Mouse (Mus musculus) neural tube, embryonic 15.5 days (tissue): ENCODE measurements around the gene Mgat5. TPM values are rescaled to one million over a fixed set of nuclear protein-coding genes. Genes with fewer than 3 reads are reported as not detected.

Experiments
- ATAC-seq: fragments of 200-750 bp; cut with Nextera tagmentation; 2 replicates; pipeline ENCODE4 v1.8.0; 2017; ENCODE audit warnings: mild to moderate bottlenecking, moderate TSS enrichment, moderate library complexity; ENCODE audit not compliant: low FRiP score
- H3K27ac ChIP-seq: fragments of 300-500 bp; sonication (generic); replicated peaks from 2 replicates; pipeline ENCODE4 v1.5.1; 2015; ENCODE audit warnings: mild to moderate bottlenecking, inconsistent platforms
- H3K27me3 ChIP-seq: fragments of 300-500 bp; sonication (generic); replicated peaks from 2 replicates; pipeline ENCODE4 v1.6.1; 2015; ENCODE audit warnings: inconsistent platforms
- H3K36me3 ChIP-seq: fragments of 300-500 bp; sonication (generic); 2 replicates; pipeline ENCODE4 v1.6.1; 2015; ENCODE audit warnings: inconsistent platforms
- H3K4me1 ChIP-seq: fragments of 300-500 bp; sonication (generic); 2 replicates; pipeline ENCODE4 v1.6.1; 2015; ENCODE audit warnings: inconsistent platforms
- H3K4me2 ChIP-seq: fragments of 300-500 bp; sonication (generic); 2 replicates; pipeline ENCODE4 v1.6.1; 2015; ENCODE audit warnings: inconsistent platforms, mild to moderate bottlenecking, moderate library complexity
- H3K4me3 ChIP-seq: fragments of 300-500 bp; sonication (generic); replicated peaks from 2 replicates; pipeline ENCODE4 v1.5.1; 2015; ENCODE audit warnings: mild to moderate bottlenecking, inconsistent platforms
- H3K9ac ChIP-seq: fragments of 300-500 bp; sonication (generic); replicated peaks from 2 replicates; pipeline ENCODE4 v1.6.1; 2015; ENCODE audit warnings: mild to moderate bottlenecking, inconsistent platforms
- H3K9me3 ChIP-seq: fragments of 300-500 bp; sonication (generic); replicated peaks from 2 replicates; pipeline ENCODE4 v1.6.1; 2016; ENCODE audit warnings: inconsistent platforms
- WGBS: fragments of 180-500 bp; shearing (Covaris S2); methylation state at CpG from one replicate; pipeline ENCODE4 v1.1.7; 2015; ENCODE audit warnings: mixed read lengths; 5-methylcytosine and 5-hydroxymethylcytosine counted together
- polyA plus RNA-seq: library from polyadenylated mRNA; unstranded; fragments of >200 nt; fragmentation: Nextera tagmentation; extraction: Ambion mirVana; gene quantifications from 2 replicates; pipeline ENCODE4 v1.2.1, GENCODE M21; 2015

Gene Mgat5
- polyA plus RNA-seq, 1 experiment from 2014 or later: 13.3 TPM

- Histone ChIP-seq H3K4me1 (peaks cover 10% of the 10 kb centered on the region), H3K4me3 (no peak overlapping the region), H3K36me3 (no peaks in the 10 kb centered on the region; the same call in 1 of the 2 replicates), H3K9me3 (no peaks in the 10 kb centered on the region), H3K27me3 (no peaks in the 10 kb centered on the region), H3K9ac (no peak overlapping the region), H3K27ac (no peak overlapping the region), H3K4me2 (no peak overlapping the region)
- no peak for ATAC-seq
These were observed 86.9 kb downstream of the Mgat5 start for GRCm38 (mm10) chr1:127291721-127292120.

GRCm38 (mm10) chr1:127293286-127293685 lies 88.5 kb downstream of the Mgat5 start:
- Histone ChIP-seq H3K9ac (no peak overlapping the region), H3K4me3 (no peak overlapping the region), H3K4me1 (peaks cover 10% of the 10 kb centered on the region), H3K4me2 (no peak overlapping the region), H3K9me3 (no peaks in the 10 kb centered on the region), H3K27me3 (no peaks in the 10 kb centered on the region), H3K36me3 (no peaks in the 10 kb centered on the region), H3K27ac (no peak overlapping the region)
- WGBS: 65% methylated on average over 5 of the region's 5 CpGs
- ATAC-seq: no peak

- ATAC-seq: no peak
- Histone ChIP-seq H3K4me3 (no peak overlapping the region), H3K36me3 (no peaks in the 10 kb centered on the region), H3K9me3 (no peaks in the 10 kb centered on the region), H3K4me1 (peaks cover 6% of the 10 kb centered on the region), H3K9ac (no peak overlapping the region), H3K4me2 (no peak overlapping the region), H3K27ac (no peak overlapping the region), H3K27me3 (no peaks in the 10 kb centered on the region)
- WGBS: 91% methylated on average over 3 of the region's 3 CpGs
These were observed 92.0 kb downstream of the Mgat5 start for GRCm38 (mm10) chr1:127296815-127297214.

GRCm38 (mm10) chr1:127299774-127300173 lies 95.0 kb downstream of the Mgat5 start:
- Histone ChIP-seq H3K4me1 (no peaks in the 10 kb centered on the region), H3K27me3 (no peaks in the 10 kb centered on the region), H3K4me3 (no peak overlapping the region), H3K27ac (no peak overlapping the region), H3K9me3 (no peaks in the 10 kb centered on the region), H3K36me3 (no peaks in the 10 kb centered on the region), H3K4me2 (no peak overlapping the region), H3K9ac (no peak overlapping the region)
- ATAC-seq: no peak
- 91% methylated on average over 1 of the region's 1 CpGs for WGBS

- Histone ChIP-seq H3K9ac (no peak overlapping the region), H3K27ac (no peak overlapping the region), H3K36me3 (no peaks in the 10 kb centered on the region), H3K9me3 (no peaks in the 10 kb centered on the region), H3K4me1 (no peaks in the 10 kb centered on the region), H3K4me3 (no peak overlapping the region), H3K27me3 (no peaks in the 10 kb centered on the region), H3K4me2 (no peak overlapping the region)
- no peak for ATAC-seq
- WGBS: 94% methylated on average over 6 of the region's 6 CpGs
These were observed 96.2 kb downstream of the Mgat5 start for GRCm38 (mm10) chr1:127301038-127301437.

GRCm38 (mm10) chr1:127302620-127303019 lies 97.8 kb downstream of the Mgat5 start:
- H3K27ac ChIP-seq: no peak overlapping the region
- H3K4me3 ChIP-seq: no peak overlapping the region
- H3K9me3 ChIP-seq: no peaks in the 10 kb centered on the region
- no peaks in the 10 kb centered on the region for H3K27me3 ChIP-seq
- 100% methylated on average over 2 of the region's 2 CpGs for WGBS
- H3K9ac ChIP-seq: no peak overlapping the region
- H3K4me2 ChIP-seq: no peak overlapping the region
- no peak for ATAC-seq
- H3K36me3 ChIP-seq: no peaks in the 10 kb centered on the region
- no peaks in the 10 kb centered on the region for H3K4me1 ChIP-seq

GRCm38 (mm10) chr1:127303791-127304190 lies 99.0 kb downstream of the Mgat5 start:
- Histone ChIP-seq H3K4me1 (no peaks in the 10 kb centered on the region), H3K9ac (no peak overlapping the region), H3K9me3 (no peaks in the 10 kb centered on the region), H3K27me3 (no peaks in the 10 kb centered on the region), H3K4me2 (no peak overlapping the region), H3K27ac (no peak overlapping the region), H3K4me3 (no peak overlapping the region), H3K36me3 (no peaks in the 10 kb centered on the region)
- WGBS: 76% methylated on average over 5 of the region's 5 CpGs
- no peak for ATAC-seq

- Histone ChIP-seq H3K4me3 (no peak overlapping the region), H3K27me3 (no peaks in the 10 kb centered on the region), H3K9ac (no peak overlapping the region), H3K4me1 (no peaks in the 10 kb centered on the region), H3K9me3 (no peaks in the 10 kb centered on the region), H3K4me2 (no peak overlapping the region), H3K27ac (no peak overlapping the region), H3K36me3 (no peaks in the 10 kb centered on the region)
- ATAC-seq: no peak
- WGBS: 88% methylated on average over 2 of the region's 2 CpGs
These were observed 99.5 kb downstream of the Mgat5 start for GRCm38 (mm10) chr1:127304281-127304680.

- WGBS: 94% methylated on average over 2 of the region's 2 CpGs
- no peak for ATAC-seq
- Histone ChIP-seq H3K9ac (no peak overlapping the region), H3K9me3 (no peaks in the 10 kb centered on the region), H3K27me3 (no peaks in the 10 kb centered on the region), H3K4me3 (no peak overlapping the region), H3K4me2 (no peak overlapping the region), H3K27ac (no peak overlapping the region), H3K36me3 (no peaks in the 10 kb centered on the region), H3K4me1 (no peaks in the 10 kb centered on the region)
These were observed 100.8 kb downstream of the Mgat5 start for GRCm38 (mm10) chr1:127305582-127305981.

GRCm38 (mm10) chr1:127306024-127306771 lies 101.4 kb downstream of the Mgat5 start:
- no peak for ATAC-seq
- Histone ChIP-seq H3K4me2 (no peak overlapping the region), H3K36me3 (no peaks in the 10 kb centered on the region), H3K4me1 (no peaks in the 10 kb centered on the region), H3K9me3 (no peaks in the 10 kb centered on the region), H3K4me3 (no peak overlapping the region), H3K27ac (no peak overlapping the region), H3K9ac (no peak overlapping the region), H3K27me3 (no peaks in the 10 kb centered on the region)
- WGBS: 78% methylated on average over 20 of the region's 20 CpGs

- H3K9ac ChIP-seq: no peak overlapping the region
- ATAC-seq: no peak
- no peaks in the 10 kb centered on the region for H3K4me1 ChIP-seq
- H3K36me3 ChIP-seq: no peaks in the 10 kb centered on the region
- 62% methylated on average over 4 of the region's 4 CpGs for WGBS
- no peak overlapping the region for H3K27ac ChIP-seq
- H3K4me2 ChIP-seq: no peak overlapping the region
- H3K9me3 ChIP-seq: no peaks in the 10 kb centered on the region
- H3K4me3 ChIP-seq: no peak overlapping the region
- no peaks in the 10 kb centered on the region for H3K27me3 ChIP-seq
These were observed 102.5 kb downstream of the Mgat5 start for GRCm38 (mm10) chr1:127307361-127307760.

GRCm38 (mm10) chr1:127308207-127308725 lies 103.5 kb downstream of the Mgat5 start:
- 91% methylated on average over 7 of the region's 7 CpGs for WGBS
- Histone ChIP-seq H3K27ac (no peak overlapping the region), H3K4me1 (peaks cover under 1% of the 10 kb centered on the region; the same call in 1 of the 2 replicates), H3K4me2 (no peak overlapping the region), H3K4me3 (no peak overlapping the region), H3K9ac (no peak overlapping the region), H3K27me3 (no peaks in the 10 kb centered on the region), H3K9me3 (no peaks in the 10 kb centered on the region), H3K36me3 (no peaks in the 10 kb centered on the region)
- no peak for ATAC-seq
